Mouse (Mus musculus): ENCODE measurements around the gene Kirrel. TPM values are rescaled to one million over a fixed set of nuclear protein-coding genes. Genes with fewer than 3 reads are reported as not detected.

Kirrel gene
- total RNA-seq (2015) = 0.11 and 0.14 TPM in 2 replicates
- total RNA-seq (2017) = 0.16 TPM in 1 of 2 replicates, not detected in the other

- ATAC-seq (ENCODE audit: poor library complexity, severe bottlenecking) = no peak
These were observed at the start of gene Kirrel for GRCm38 (mm10) chr3:87174096-87174768. Gene Kirrel, minus strand, starts transcription at chr3:87174747.

GRCm38 (mm10) chr3:87223636-87224035, 49.1 kb upstream of the Kirrel start:
- ATAC-seq (ENCODE audit: poor library complexity, severe bottlenecking) = peak; percentile 60

GRCm38 (mm10) chr3:87222346-87222745, 47.8 kb upstream of the Kirrel start:
- no peak for ATAC-seq (ENCODE audit: poor library complexity, severe bottlenecking)

- no peak for ATAC-seq (ENCODE audit: poor library complexity, severe bottlenecking)
These were observed 40.6 kb upstream of the Kirrel start for GRCm38 (mm10) chr3:87215176-87215575.

GRCm38 (mm10) chr3:87214221-87214864, 39.8 kb upstream of the Kirrel start:
- peak; percentile 35; the same call in 1 of the 2 replicates for ATAC-seq (ENCODE audit: poor library complexity, severe bottlenecking)

- ATAC-seq (ENCODE audit: poor library complexity, severe bottlenecking) = no peak
These were observed 32.0 kb upstream of the Kirrel start for GRCm38 (mm10) chr3:87206336-87207075.

GRCm38 (mm10) chr3:87196637-87197036, 22.1 kb upstream of the Kirrel start:
- ATAC-seq (ENCODE audit: poor library complexity, severe bottlenecking) = no peak

GRCm38 (mm10) chr3:87195041-87195440, 20.5 kb upstream of the Kirrel start:
- ATAC-seq (ENCODE audit: poor library complexity, severe bottlenecking) = no peak

GRCm38 (mm10) chr3:87194591-87194990, 20.0 kb upstream of the Kirrel start:
- ATAC-seq (ENCODE audit: poor library complexity, severe bottlenecking) = 0 out of 2 replicates have a peak, but pooled peaks have one; percentile 12

- ATAC-seq (ENCODE audit: poor library complexity, severe bottlenecking) = no peak
These were observed 19.2 kb upstream of the Kirrel start for GRCm38 (mm10) chr3:87193756-87194155.

GRCm38 (mm10) chr3:87193352-87193751, 18.8 kb upstream of the Kirrel start:
- ATAC-seq (ENCODE audit: poor library complexity, severe bottlenecking) = no peak

- no peak for ATAC-seq (ENCODE audit: poor library complexity, severe bottlenecking)
These were observed 2.1 kb upstream of the Kirrel start for GRCm38 (mm10) chr3:87176687-87177086.

- no peak for ATAC-seq (ENCODE audit: poor library complexity, severe bottlenecking)
These were observed 880 bp upstream of the Kirrel start for GRCm38 (mm10) chr3:87175438-87175815.

- ATAC-seq (ENCODE audit: poor library complexity, severe bottlenecking) = no peak
These were observed 356 bp upstream of the Kirrel start for GRCm38 (mm10) chr3:87174769-87175437.

- ATAC-seq (ENCODE audit: poor library complexity, severe bottlenecking) = no peak
These were observed 961 bp downstream of the Kirrel start for GRCm38 (mm10) chr3:87173486-87174085.

- no peak for ATAC-seq (ENCODE audit: poor library complexity, severe bottlenecking)
These were observed 1.5 kb downstream of the Kirrel start for GRCm38 (mm10) chr3:87173103-87173444.

GRCm38 (mm10) chr3:87172351-87173102, 2.0 kb downstream of the Kirrel start:
- ATAC-seq (ENCODE audit: poor library complexity, severe bottlenecking) = no peak

GRCm38 (mm10) chr3:87171201-87172100, 3.1 kb downstream of the Kirrel start:
- ATAC-seq (ENCODE audit: poor library complexity, severe bottlenecking) = no peak

- ATAC-seq (ENCODE audit: poor library complexity, severe bottlenecking) = no peak
These were observed 5.0 kb downstream of the Kirrel start for GRCm38 (mm10) chr3:87169402-87170015.
